Mouse (Mus musculus): Measurements from ENCODE around the gene Phpt1. TPM values are rescaled to one million over a fixed set of nuclear protein-coding genes. Genes with fewer than 3 reads are reported as not detected.

Gene Phpt1
- polyA plus RNA-seq (2012): 14.1 and 16.5 TPM in 2 replicates

GRCm38 (mm10) chr2:25574579-25575431 is at the start of gene Phpt1, which contains the start of gene Mamdc4:
TSS of gene Phpt1 (minus strand) at chr2:25575224.
TSS of gene Mamdc4 (minus strand) at chr2:25574845.

GRCm38 (mm10) chr2:25621229-25622200 is 46.5 kb upstream of the Phpt1 start, which contains the start of gene Tmem141:
TSS of gene Tmem141 (minus strand) at chr2:25622005.

GRCm38 (mm10) chr2:25617578-25617977 is 42.6 kb upstream of the Phpt1 start, which contains the start of gene Ccdc183:
TSS of gene Ccdc183 (minus strand) at chr2:25617678.

GRCm38 (mm10) chr2:25607761-25608622 is 33.0 kb upstream of the Phpt1 start, which contains the start of gene Rabl6:
TSS of gene Rabl6 (minus strand) at chr2:25608521.

GRCm38 (mm10) chr2:25581294-25581864 is 6.4 kb upstream of the Phpt1 start, which contains the start of gene Ajm1:
TSS of gene Ajm1 (minus strand) at chr2:25581757.

GRCm38 (mm10) chr2:25557221-25557963 is 17.6 kb downstream of the Phpt1 start, which contains the start of gene Edf1:
TSS of gene Edf1 (plus strand) at chr2:25557847.

GRCm38 (mm10) chr2:25546811-25547491 is 28.1 kb downstream of the Phpt1 start, which contains the start of gene Traf2:
TSS of gene Traf2 (minus strand) at chr2:25546940.

Other genes starting within 250 kb of the Phpt1 start
- 27.2 and 28.1 TPM in 2 replicates for gene Man1b1, start 242.9 kb downstream of the Phpt1 start, polyA plus RNA-seq (2012)
- 6.3 and 7.2 TPM in 2 replicates for gene Dpp7, start 218.9 kb downstream of the Phpt1 start, polyA plus RNA-seq (2012)
- 16.7 and 24.2 TPM in 2 replicates for gene Uap1l1, start 209.5 kb downstream of the Phpt1 start, polyA plus RNA-seq (2012)
- gene Sapcd2, start 202.9 kb downstream of the Phpt1 start, polyA plus RNA-seq (2012): 35.8 and 46.8 TPM in 2 replicates
- 0.09 and 0.39 TPM in 2 replicates for gene Entpd2, start 179.3 kb downstream of the Phpt1 start, polyA plus RNA-seq (2012)
- 2.3 and 6.0 TPM in 2 replicates for gene Npdc1, start 175.9 kb downstream of the Phpt1 start, polyA plus RNA-seq (2012)
- gene Fut7, start 152.0 kb downstream of the Phpt1 start, polyA plus RNA-seq (2012): 19.2 and 28.1 TPM in 2 replicates
- 58.0 and 85.3 TPM in 2 replicates for gene Abca2, start 146.5 kb downstream of the Phpt1 start, polyA plus RNA-seq (2012)
- gene Clic3, start 118.4 kb downstream of the Phpt1 start, polyA plus RNA-seq (2012): 0.61 TPM in 1 of 2 replicates, not detected in the other
- gene Paxx, start 114.1 kb downstream of the Phpt1 start, polyA plus RNA-seq (2012): 81.2 and 90.9 TPM in 2 replicates
- gene Ptgds, start 105.2 kb downstream of the Phpt1 start, polyA plus RNA-seq (2012): 0.83 and 1.2 TPM in 2 replicates
- not detected in 2 replicates for gene Lcn12, start 81.3 kb downstream of the Phpt1 start, polyA plus RNA-seq (2012)
- 39.7 and 48.0 TPM in 2 replicates for gene Fbxw5, start 74.5 kb downstream of the Phpt1 start, polyA plus RNA-seq (2012)
- 0.13 and 0.45 TPM in 2 replicates for gene C8g, start 73.5 kb downstream of the Phpt1 start, polyA plus RNA-seq (2012)
- gene Traf2, start 28.3 kb downstream of the Phpt1 start, polyA plus RNA-seq (2012): 11.8 and 12.9 TPM in 2 replicates
- 607 and 733 TPM in 2 replicates for gene Edf1, start 17.4 kb downstream of the Phpt1 start, polyA plus RNA-seq (2012)
- gene Mamdc4, start 379 bp downstream of the Phpt1 start, polyA plus RNA-seq (2012): 2.5 and 2.7 TPM in 2 replicates
- 0.37 and 0.81 TPM in 2 replicates for gene Ajm1, start 6.5 kb upstream of the Phpt1 start, polyA plus RNA-seq (2012)
- gene Rabl6, start 33.3 kb upstream of the Phpt1 start, polyA plus RNA-seq (2012): 76.2 and 87.1 TPM in 2 replicates
- gene Ccdc183, start 42.5 kb upstream of the Phpt1 start, polyA plus RNA-seq (2012): not detected in 2 replicates
- gene Tmem141, start 46.8 kb upstream of the Phpt1 start, polyA plus RNA-seq (2012): 11.4 and 11.5 TPM in 2 replicates
- 0.49 and 1.0 TPM in 2 replicates for gene Fcna, start 52.8 kb upstream of the Phpt1 start, polyA plus RNA-seq (2012)
- not detected in 2 replicates for gene Lcn8, start 77.9 kb upstream of the Phpt1 start, polyA plus RNA-seq (2012)
- gene Lcn5, start 82.7 kb upstream of the Phpt1 start, polyA plus RNA-seq (2012): not detected in 2 replicates
- not detected in 2 replicates for gene Lcn6, start 101.6 kb upstream of the Phpt1 start, polyA plus RNA-seq (2012)
- gene Lcn10, start 107.5 kb upstream of the Phpt1 start, polyA plus RNA-seq (2012): not detected in 2 replicates
- gene Obp2a, start 124.8 kb upstream of the Phpt1 start, polyA plus RNA-seq (2012): not detected in 2 replicates
- 115 and 133 TPM in 2 replicates for gene Bmyc, start 131.5 kb upstream of the Phpt1 start, polyA plus RNA-seq (2012)
- not detected in 2 replicates for gene Obp2b, start 161.8 kb upstream of the Phpt1 start, polyA plus RNA-seq (2012)
- gene Lcn3, start 190.3 kb upstream of the Phpt1 start, polyA plus RNA-seq (2012): not detected in 2 replicates
- not detected in 2 replicates for gene Lcn11, start 201.8 kb upstream of the Phpt1 start, polyA plus RNA-seq (2012)
- gene Gm13539, start 207.0 kb upstream of the Phpt1 start, polyA plus RNA-seq (2012): not detected in 2 replicates
- gene Glt6d1, start 240.6 kb upstream of the Phpt1 start, polyA plus RNA-seq (2012): not detected in 2 replicates
- gene Lcn9, start 247.9 kb upstream of the Phpt1 start, polyA plus RNA-seq (2012): not detected in 2 replicates

Measured in megakaryocyte-erythroid progenitor cell, adult 5 weeks (primary cell).